Comparison of ENCODE assay signal across 8 mouse cellular contexts in genomic region chr11:22981041-22981440, GRCm38 (mm10). TPM values are rescaled to one million over a fixed set of nuclear protein-coding genes. Genes with fewer than 3 reads are reported as not detected.
DNase-seq lines count a peak whose midpoint lies in the region; ATAC-seq and TF ChIP-seq lines count a peak whose summit lies in the region.

No protein-coding gene starts in this region.

- H3K27ac ChIP-seq in gastrocnemius, adult 2 months = peak overlapping the region; percentile 95
- no peak overlapping the region for H3K27ac ChIP-seq in forebrain, embryonic 16.5 days (ENCODE audit: low read length)
- peak overlapping the region; percentile 99 for H3K27ac ChIP-seq in liver, embryonic 15.5 days (replicated peaks)

- H3ac ChIP-seq in C2C12 (ENCODE audit: control insufficient read depth, insufficient read length, low read depth) = peak overlapping the region; percentile 31

- H3K9me3 ChIP-seq in forebrain, embryonic 16.5 days (ENCODE audit: control insufficient read depth, low read length) = no peaks in the 10 kb centered on the region
- H3K9me3 ChIP-seq in liver, embryonic 15.5 days (replicated peaks) = no peaks in the 10 kb centered on the region

- intact Hi-C loops in gastrocnemius, adult 2 months (cut with DNase I) = loop anchor here (10.0 kb wide), 1 partner anchor 514 kb away; the partner anchor contains the start of gene Ahsa2
- intact Hi-C loops in left cerebral cortex, postnatal 4 days (cut with DNase I) = loop anchor here (10.0 kb wide), 1 partner anchor 756 kb away; no protein-coding TSS in a partner anchor

- H3K4me1 ChIP-seq in forebrain, embryonic 16.5 days (replicated peaks; ENCODE audit: control insufficient read depth, insufficient read depth, low read length) = peaks cover 18% of the 10 kb centered on the region
- H3K4me1 ChIP-seq in liver, embryonic 15.5 days (replicated peaks) = peaks cover 45% of the 10 kb centered on the region

- H3K9ac ChIP-seq in forebrain, embryonic 16.5 days (replicated peaks; ENCODE audit: low read depth, low read length) = peak overlapping the region; percentile 78
- peak overlapping the region; percentile 83 for H3K9ac ChIP-seq in liver, embryonic 15.5 days

- no peak for DNase-seq in gastrocnemius, adult 2 months
- no peak for DNase-seq in gastrocnemius, adult 8-10 months (ENCODE audit: low spot score in 2 of 2)
- no peak for DNase-seq in left cerebral cortex, postnatal 4 days
- no peak for DNase-seq in adrenal gland, postnatal 4 days (ENCODE audit: low spot score in 2 of 2)
- no peak for DNase-seq in layer of hippocampus, adult 9-11 months

- no peaks in the 10 kb centered on the region for H3K27me3 ChIP-seq in C2C12 (ENCODE audit: control insufficient read depth, insufficient read depth, insufficient read length)
- H3K27me3 ChIP-seq in forebrain, embryonic 16.5 days (replicated peaks; ENCODE audit: control insufficient read depth, insufficient read depth, low read length) = no peaks in the 10 kb centered on the region
- H3K27me3 ChIP-seq in liver, embryonic 15.5 days = no peaks in the 10 kb centered on the region

- H3K36me3 ChIP-seq in C2C12 (ENCODE audit: control insufficient read depth, insufficient read depth) = peaks cover 23% of the 10 kb centered on the region
- H3K36me3 ChIP-seq in forebrain, embryonic 16.5 days (ENCODE audit: control insufficient read depth, insufficient read depth) = no peaks in the 10 kb centered on the region
- peaks cover 40% of the 10 kb centered on the region for H3K36me3 ChIP-seq in liver, embryonic 15.5 days (replicated peaks)

- H3K4me2 ChIP-seq in forebrain, embryonic 16.5 days (ENCODE audit: low read length) = peak overlapping the region; percentile 60
- peak overlapping the region; percentile 83 for H3K4me2 ChIP-seq in liver, embryonic 15.5 days

- H3K4me3 ChIP-seq in gastrocnemius, adult 2 months = peak overlapping the region; percentile 96
- H3K4me3 ChIP-seq in C2C12 (ENCODE audit: insufficient read depth, poor library complexity, severe bottlenecking) = peak overlapping the region; percentile 59
- H3K4me3 ChIP-seq in forebrain, embryonic 16.5 days (replicated peaks; ENCODE audit: low read length) = peak overlapping the region; percentile 74
- H3K4me3 ChIP-seq in liver, embryonic 15.5 days (replicated peaks) = peak overlapping the region; percentile 83

- H3K79me2 ChIP-seq in C2C12 (ENCODE audit: control insufficient read depth, insufficient read depth) = peaks cover 59% of the 10 kb centered on the region

- 45% methylated on average over 4 of the region's 4 CpGs for WGBS in forebrain, embryonic 16.5 days
- 15% methylated on average over 4 of the region's 4 CpGs for WGBS in liver, embryonic 15.5 days (ENCODE audit: insufficient replicate concordance)

- peaks cover 48% of the 10 kb centered on the region for H3K79me3 ChIP-seq in C2C12 (ENCODE audit: low read depth)

- TF ChIP-seq CTCF in gastrocnemius, adult 2 months (IDR thresholded peaks at IDR 0.05) = no peak
- no peak for TF ChIP-seq CTCF in C2C12 (IDR thresholded peaks at IDR 0.05; ENCODE audit: control insufficient read depth, insufficient read depth, insufficient read length)

- no peak for ATAC-seq in forebrain, embryonic 16.5 days
- ATAC-seq in liver, embryonic 15.5 days (ENCODE audit: insufficient read depth) = no peak

TF ChIP-seq in C2C12, 6 proteins besides CTCF, POLR2A, EP300 and RAD21:
- TF ChIP-seq MYOD1 (IDR thresholded peaks at IDR 0.05; ENCODE audit: control insufficient read depth, insufficient read length, low read depth) (no peak), MAX (IDR thresholded peaks at IDR 0.05) (no peak), MYOG (IDR thresholded peaks at IDR 0.05; ENCODE audit: control insufficient read depth, extremely low read depth, insufficient read length) (no peak), CEBPB (IDR thresholded peaks at IDR 0.05; ENCODE audit: low read depth) (no peak), FOSL1 (IDR thresholded peaks at IDR 0.05; ENCODE audit: insufficient read depth, low read length, poor library complexity, severe bottlenecking) (no peak), USF1 (IDR thresholded peaks at IDR 0.05; ENCODE audit: low read depth) (no peak)
TF ChIP-seq in C2C12: peak in this region for 0.

RNA-seq across cellular contexts. Expression of gene Gm28048, which starts 0.8 kb away (rescaled TPM):
- total RNA-seq in gastrocnemius, adult 2 months (2021) = 1 to 10 TPM; 1.8 to 2.1 TPM
- 1 to 10 TPM in 3 of 4 experiments, under 1 TPM in 1; 0.92 to 2.0 (median 1.4) TPM for total RNA-seq in gastrocnemius, adult 8-10 months (2022)
- 1.4 TPM for polyA plus RNA-seq in C2C12 (2012; fragmentation: generic; extraction: Trizol)
- 3.0 and 6.0 TPM in 2 replicates for polyA plus RNA-seq in forebrain, embryonic 16.5 days (2015; fragmentation: Nextera tagmentation; extraction: Ambion mirVana)
- polyA plus RNA-seq in liver, embryonic 15.5 days (2015; fragmentation: Nextera tagmentation; extraction: Ambion mirVana) = 8.9 and 9.2 TPM in 2 replicates
- 1 to 10 TPM; 2.2 to 2.9 TPM for total RNA-seq in left cerebral cortex, postnatal 4 days (2021)
- 10 to 100 TPM; 45.7 to 50.1 TPM for total RNA-seq in adrenal gland, postnatal 4 days (2021)

RNA-seq across cellular contexts. Expression of gene Commd1, which starts 1.1 kb away (rescaled TPM):
- total RNA-seq in gastrocnemius, adult 2 months (2021) = 100 to 1,000 TPM in 1 of 2 experiments, 10 to 100 TPM in 1; 89.3 to 105 TPM
- 100 to 1,000 TPM in 2 of 4 experiments, 10 to 100 TPM in 2; 90.9 to 112 (median 101) TPM for total RNA-seq in gastrocnemius, adult 8-10 months (2022)
- 126 TPM for polyA plus RNA-seq in C2C12 (2012; fragmentation: generic; extraction: Trizol)
- polyA plus RNA-seq in forebrain, embryonic 16.5 days (2015; fragmentation: Nextera tagmentation; extraction: Ambion mirVana) = 225 and 234 TPM in 2 replicates
- polyA plus RNA-seq in liver, embryonic 15.5 days (2015; fragmentation: Nextera tagmentation; extraction: Ambion mirVana) = 153 and 167 TPM in 2 replicates
- total RNA-seq in left cerebral cortex, postnatal 4 days (2021) = 10 to 100 TPM; 60.6 to 68.7 TPM
- total RNA-seq in adrenal gland, postnatal 4 days (2021) = 100 to 1,000 TPM; 110 to 113 TPM

RNA-seq across cellular contexts. Expression of gene Zrsr1, which starts 9.2 kb away (rescaled TPM):
- 10 to 100 TPM; 20.7 to 20.9 TPM for total RNA-seq in gastrocnemius, adult 2 months (2021)
- 10 to 100 TPM; 19.3 to 26.7 (median 21.7) TPM for total RNA-seq in gastrocnemius, adult 8-10 months (2022)
- polyA plus RNA-seq in C2C12 (2012; fragmentation: generic; extraction: Trizol) = 3.4 TPM
- polyA plus RNA-seq in forebrain, embryonic 16.5 days (2015; fragmentation: Nextera tagmentation; extraction: Ambion mirVana) = 6.1 and 6.6 TPM in 2 replicates
- 1.9 and 2.6 TPM in 2 replicates for polyA plus RNA-seq in liver, embryonic 15.5 days (2015; fragmentation: Nextera tagmentation; extraction: Ambion mirVana)
- total RNA-seq in left cerebral cortex, postnatal 4 days (2021) = 10 to 100 TPM; 28.8 to 33.1 TPM
- total RNA-seq in adrenal gland, postnatal 4 days (2021) = 10 to 100 TPM; 20.6 to 21.9 TPM

RNA-seq across cellular contexts. Expression of gene Cct4, which starts 9.3 kb away (rescaled TPM):
- 100 to 1,000 TPM in 1 of 2 experiments, 10 to 100 TPM in 1; 99.6 to 110 TPM for total RNA-seq in gastrocnemius, adult 2 months (2021)
- total RNA-seq in gastrocnemius, adult 8-10 months (2022) = 100 to 1,000 TPM in 1 of 4 experiments, 10 to 100 TPM in 3; 81.4 to 104 (median 87.7) TPM
- polyA plus RNA-seq in C2C12 (2012; fragmentation: generic; extraction: Trizol) = 144 TPM
- 335 and 378 TPM in 2 replicates for polyA plus RNA-seq in forebrain, embryonic 16.5 days (2015; fragmentation: Nextera tagmentation; extraction: Ambion mirVana)
- polyA plus RNA-seq in liver, embryonic 15.5 days (2015; fragmentation: Nextera tagmentation; extraction: Ambion mirVana) = 114 and 123 TPM in 2 replicates
- 100 to 1,000 TPM; 194 to 197 TPM for total RNA-seq in left cerebral cortex, postnatal 4 days (2021)
- total RNA-seq in adrenal gland, postnatal 4 days (2021) = 100 to 1,000 TPM; 193 to 196 TPM

RNA-seq across cellular contexts. Expression of gene Fam161a, which starts 26.3 kb away (rescaled TPM):
- total RNA-seq in gastrocnemius, adult 2 months (2021) = 1 to 10 TPM; 1.9 to 3.0 TPM
- total RNA-seq in gastrocnemius, adult 8-10 months (2022) = 1 to 10 TPM; 2.6 to 3.4 (median 3.1) TPM
- polyA plus RNA-seq in C2C12 (2012; fragmentation: generic; extraction: Trizol) = 0.23 TPM
- 3.6 and 3.9 TPM in 2 replicates for polyA plus RNA-seq in forebrain, embryonic 16.5 days (2015; fragmentation: Nextera tagmentation; extraction: Ambion mirVana)
- polyA plus RNA-seq in liver, embryonic 15.5 days (2015; fragmentation: Nextera tagmentation; extraction: Ambion mirVana) = 0.59 and 1.4 TPM in 2 replicates
- total RNA-seq in left cerebral cortex, postnatal 4 days (2021) = 1 to 10 TPM; 3.9 to 4.3 TPM
- total RNA-seq in adrenal gland, postnatal 4 days (2021) = 10 to 100 TPM; 20.6 to 22.5 TPM

Comparison
In these comparisons a context has a peak if more than half of its experiments do, and no peak if none do; other contexts are left out.
1. RNA of gene Gm28048, which starts 0.8 kb away (total RNA-seq): 45.7 to 50.1 TPM in adrenal gland, postnatal 4 days; 2.2 to 2.9 TPM in left cerebral cortex, postnatal 4 days, 1.8 to 2.1 TPM in gastrocnemius, adult 2 months and 0.92 to 2.0 TPM in gastrocnemius, adult 8-10 months; every median in the first group is over 10 times any median in the second.
2. Peak in every context shown above with its lines, with median percentiles within 50 percentile points of each other: H3K4me3 ChIP-seq.